Mouse (Mus musculus) myocyte (in vitro differentiated cells): ENCODE data around the gene Med9.

Experiments used
- CEBPB ChIP-seq: IDR thresholded peaks from 2 replicates; pipeline ENCODE4 v1.6.1; 2011; ENCODE audit warnings: mild to moderate bottlenecking, moderate library complexity; ENCODE audit not compliant: poor library complexity, insufficient read depth, severe bottlenecking
- POLR2A ChIP-seq: IDR thresholded peaks from one replicate; pipeline ENCODE4 v1.6.1; 2011; ENCODE audit warnings: low read depth, mild to moderate bottlenecking, control low read depth, moderate library complexity; ENCODE audit not compliant: insufficient read length
- POLR2AphosphoS2 ChIP-seq: IDR thresholded peaks from one replicate; pipeline ENCODE4 v1.6.1; 2011; ENCODE audit warnings: low read depth, control low read depth; ENCODE audit not compliant: insufficient read length

DNA sequence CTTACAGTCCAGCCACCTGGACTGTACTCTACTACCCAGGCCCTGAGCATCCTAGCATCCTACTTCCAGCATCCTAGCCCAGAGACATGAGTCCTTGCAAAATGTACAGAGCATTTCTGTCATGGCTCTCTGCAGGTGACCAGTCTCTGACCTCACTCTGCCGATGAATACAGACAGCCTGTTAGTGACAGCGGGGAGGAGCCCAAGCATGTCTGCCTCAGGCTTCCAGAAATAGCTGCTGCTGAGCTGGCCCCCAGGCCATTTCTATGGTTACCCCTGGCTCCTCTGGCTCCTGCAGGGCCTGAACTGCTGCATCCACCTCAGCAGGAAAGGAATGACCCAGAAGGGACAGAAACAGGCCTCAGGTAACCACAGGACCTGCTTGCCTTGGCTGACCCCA, 23.7 kb downstream of the Med9 start:
- TF ChIP-seq CEBPB: no peak
- no peak for TF ChIP-seq POLR2A
- no peak for TF ChIP-seq POLR2AphosphoS2
